Comparison of ENCODE assay signal across 8 mouse cellular contexts in genomic region chr7:45873061-45873947, GRCm38 (mm10). TPM values are rescaled to one million over a fixed set of nuclear protein-coding genes. Genes with fewer than 3 reads are reported as not detected.
A peak's percentile ranks its signal among the peaks of the same experiment; 100 is the strongest.
DNase-seq lines count a peak whose midpoint lies in the region; ATAC-seq and TF ChIP-seq lines count a peak whose summit lies in the region.

No protein-coding gene starts in this region.

- peaks cover 23 to 44% of the 10 kb centered on the region in 2 experiments for H3K4me1 ChIP-seq in CH12.LX (ENCODE audit: control insufficient read depth in 1 of 2, insufficient read depth in 2 of 2)
- H3K4me1 ChIP-seq in bone marrow macrophage, adult 2 months (ENCODE audit: control insufficient read depth, insufficient read depth, low read length), result peaks cover 6% of the 10 kb centered on the region
- H3K4me1 ChIP-seq in embryonic fibroblast, embryonic 13.5 days (ENCODE audit: control insufficient read depth, insufficient read depth, low read length), result 0 out of 2 replicates have a peak, but pooled peaks cover 3% of the 10 kb centered on the region
- peaks cover 20 to 42% of the 10 kb centered on the region in 2 experiments for H3K4me1 ChIP-seq in heart, embryonic 14.5 days (ENCODE audit: control insufficient read depth in 2 of 2, insufficient read depth in 2 of 2, low read length in 2 of 2)
- H3K4me1 ChIP-seq in kidney, postnatal 0 days (replicated peaks; ENCODE audit: insufficient read depth, low read length), result peaks cover 20% of the 10 kb centered on the region; the same call in 1 of the 2 replicates
- peaks cover 35% of the 10 kb centered on the region for H3K4me1 ChIP-seq in lung, embryonic 15.5 days
- peaks cover 14% of the 10 kb centered on the region for H3K4me1 ChIP-seq in thymus, adult 2 months (replicated peaks; ENCODE audit: control insufficient read depth, insufficient read depth, low read length)

- no peak for TF ChIP-seq RAD21 in CH12.LX (IDR thresholded peaks at IDR 0.05; ENCODE audit: low read depth, low read length)

- H3K9ac ChIP-seq in CH12.LX (ENCODE audit: insufficient read depth, low read depth), result peak overlapping the region; percentile 99
- peak overlapping the region; percentile 98 for H3K9ac ChIP-seq in heart, embryonic 14.5 days (ENCODE audit: low read length)
- H3K9ac ChIP-seq in kidney, postnatal 0 days (ENCODE audit: low read depth, low read length), result peak overlapping the region; percentile 90
- peak overlapping the region; percentile 94 for H3K9ac ChIP-seq in lung, embryonic 15.5 days

- H3K9me3 ChIP-seq in CH12.LX (replicated peaks; ENCODE audit: low read length), result no peaks in the 10 kb centered on the region
- H3K9me3 ChIP-seq in heart, embryonic 14.5 days (ENCODE audit: control insufficient read depth, low read length), result no peaks in the 10 kb centered on the region
- H3K9me3 ChIP-seq in kidney, postnatal 0 days (replicated peaks; ENCODE audit: low read length), result no peaks in the 10 kb centered on the region
- H3K9me3 ChIP-seq in lung, embryonic 15.5 days, result no peaks in the 10 kb centered on the region

- peak overlapping the region; percentile 62 for H3K27ac ChIP-seq in CH12.LX (ENCODE audit: insufficient read depth, low read depth)
- H3K27ac ChIP-seq in bone marrow macrophage, adult 2 months (ENCODE audit: insufficient read depth, low read depth, low read length), result peak overlapping the region; percentile 42
- peak overlapping the region; percentile 45 for H3K27ac ChIP-seq in embryonic fibroblast, embryonic 13.5 days (ENCODE audit: insufficient read depth, low read length)
- H3K27ac ChIP-seq in heart, embryonic 14.5 days (replicated peaks in 1 of 2; ENCODE audit: control insufficient read depth in 1 of 2, insufficient read depth in 1 of 2, low read depth in 2 of 2, low read length in 2 of 2), result peak overlapping the region; percentile 93 to 94
- peak overlapping the region; percentile 93 for H3K27ac ChIP-seq in kidney, postnatal 0 days
- peak overlapping the region; percentile 92 for H3K27ac ChIP-seq in lung, embryonic 15.5 days
- H3K27ac ChIP-seq in thymus, adult 2 months (ENCODE audit: control insufficient read depth, insufficient read depth, low read length), result peak overlapping the region; percentile 11; the same call in 1 of the 2 replicates

- H3K36me3 ChIP-seq in CH12.LX (replicated peaks in 1 of 2; ENCODE audit: control insufficient read depth in 1 of 2, insufficient read depth in 1 of 2, low read length in 1 of 2), result peaks cover 22 to 35% of the 10 kb centered on the region in 2 experiments
- H3K36me3 ChIP-seq in heart, embryonic 14.5 days (ENCODE audit: control insufficient read depth, insufficient read depth, low read length), result peaks cover 44% of the 10 kb centered on the region
- peaks cover 21% of the 10 kb centered on the region for H3K36me3 ChIP-seq in kidney, postnatal 0 days (ENCODE audit: insufficient read depth, low read length)
- peaks cover 32% of the 10 kb centered on the region for H3K36me3 ChIP-seq in lung, embryonic 15.5 days
- H3K36me3 ChIP-seq in thymus, adult 2 months (ENCODE audit: control insufficient read depth, insufficient read depth, low read length), result peaks cover 15% of the 10 kb centered on the region

- 3% methylated on average over 26 of the region's 28 CpGs for WGBS in heart, embryonic 14.5 days
- under 1% methylated on average over 28 of the region's 28 CpGs for WGBS in kidney, postnatal 0 days
- WGBS in lung, embryonic 15.5 days, result 2% methylated on average over 28 of the region's 28 CpGs
- WGBS in thymus, adult 2 months, result 3% methylated on average over 28 of the region's 28 CpGs

- in situ Hi-C loops in CH12.LX (cut with MboI; ENCODE audit: low pct_ligation_motif_present, low pct_unique_long_range_greater_than_20kb, low sequenced_read_pairs), result loop anchor here (5.0 kb wide), 1 partner anchor 69 kb away; no protein-coding TSS in a partner anchor

- TF ChIP-seq POLR2A in CH12.LX (IDR thresholded peaks at IDR 0.05; ENCODE audit: low read depth, low read length), result no peak; the same call in 1 of the 2 replicates
- no peak for TF ChIP-seq POLR2A in bone marrow macrophage, adult 2 months (IDR thresholded peaks at IDR 0.05; ENCODE audit: borderline replicate concordance, low read depth, low read length)
- peak; percentile 57 for TF ChIP-seq POLR2A in embryonic fibroblast, embryonic 13.5 days (IDR thresholded peaks at IDR 0.05; ENCODE audit: low read depth, low read length)
- TF ChIP-seq POLR2A in thymus, adult 2 months (IDR thresholded peaks at IDR 0.05; ENCODE audit: control insufficient read depth, extremely low read depth, insufficient read depth, low read length, poor library complexity), result no peak

- dilution Hi-C loops in CH12.LX (cut with MboI; ENCODE audit: extremely low pct_ligation_motif_present, extremely low pct_unique_long_range_greater_than_20kb, low sequenced_read_pairs), result no loop called here

- H3K4me2 ChIP-seq in CH12.LX (ENCODE audit: insufficient read depth, low read depth, poor library complexity, severe bottlenecking), result peak overlapping the region; percentile 31
- H3K4me2 ChIP-seq in heart, embryonic 14.5 days (ENCODE audit: low read length), result peak overlapping the region; percentile 93
- H3K4me2 ChIP-seq in kidney, postnatal 0 days (ENCODE audit: low read length), result peak overlapping the region; percentile 72
- peak overlapping the region; percentile 70 for H3K4me2 ChIP-seq in lung, embryonic 15.5 days

- peak; percentile 23; the same call in 1 of the 2 replicates for ATAC-seq in heart, embryonic 14.5 days (ENCODE audit: insufficient number of reproducible peaks, insufficient read depth, low FRiP score, low read depth)
- peak; percentile 60 for ATAC-seq in kidney, postnatal 0 days (replicated peaks; ENCODE audit: low FRiP score, low read depth)
- peak; percentile 44 for ATAC-seq in lung, embryonic 15.5 days (ENCODE audit: borderline replicate concordance, extremely low read depth, low FRiP score, low TSS enrichment)
- peak; percentile 27 for ATAC-seq in neutrophil, adult 5-6 weeks (ENCODE audit: extremely low read depth, insufficient number of reproducible peaks, low FRiP score, poor library complexity, severe bottlenecking)

- H3K27me3 ChIP-seq in CH12.LX (replicated peaks), result peaks cover 11% of the 10 kb centered on the region
- peaks cover 28% of the 10 kb centered on the region for H3K27me3 ChIP-seq in heart, embryonic 14.5 days (ENCODE audit: control insufficient read depth, insufficient read depth, low read length)
- peaks cover 16% of the 10 kb centered on the region for H3K27me3 ChIP-seq in kidney, postnatal 0 days (ENCODE audit: insufficient read depth, low read length)
- H3K27me3 ChIP-seq in lung, embryonic 15.5 days, result peaks cover 37% of the 10 kb centered on the region
- peaks cover 10% of the 10 kb centered on the region; the same call in 1 of the 2 replicates for H3K27me3 ChIP-seq in thymus, adult 2 months (ENCODE audit: control insufficient read depth, insufficient read depth, low read length)

- H3K79me2 ChIP-seq in CH12.LX (replicated peaks; ENCODE audit: control insufficient read depth, extremely low read depth, insufficient read depth, poor library complexity, severe bottlenecking), result peaks cover 24% of the 10 kb centered on the region

- peak; percentile 31 for DNase-seq in CH12.LX (ENCODE audit: extremely low read depth)
- peak; percentile 76 for DNase-seq in kidney, postnatal 0 days (ENCODE audit: low spot score)
- peak; percentile 66 for DNase-seq in thymus, adult 2 months

- H3K4me3 ChIP-seq in CH12.LX (replicated peaks in 1 of 3; ENCODE audit: low read depth in 2 of 3, low read length in 2 of 3, poor library complexity in 1 of 3), result peak overlapping the region; percentile 72 to 88 (median 86)
- H3K4me3 ChIP-seq in bone marrow macrophage, adult 2 months (ENCODE audit: insufficient read depth, low read length), result peak overlapping the region; percentile 86
- peak overlapping the region; percentile 75 for H3K4me3 ChIP-seq in embryonic fibroblast, embryonic 13.5 days (ENCODE audit: insufficient read depth, low read length)
- peak overlapping the region; percentile 84 to 94 for H3K4me3 ChIP-seq in heart, embryonic 14.5 days (ENCODE audit: control insufficient read depth in 1 of 2, insufficient read depth in 1 of 2, low read depth in 1 of 2, low read length in 2 of 2)
- peak overlapping the region; percentile 75 for H3K4me3 ChIP-seq in kidney, postnatal 0 days (replicated peaks; ENCODE audit: low read depth, low read length)
- peak overlapping the region; percentile 78 for H3K4me3 ChIP-seq in lung, embryonic 15.5 days
- H3K4me3 ChIP-seq in thymus, adult 2 months (ENCODE audit: control insufficient read depth, insufficient read depth, low read length), result peak overlapping the region; percentile 69

- TF ChIP-seq EP300 in CH12.LX (IDR thresholded peaks at IDR 0.05; ENCODE audit: low read length), result no peak

- TF ChIP-seq CTCF in CH12.LX (conservative IDR thresholded peaks at IDR 0.05 in 1 of 2, IDR thresholded peaks at IDR 0.05 in 1 of 2; ENCODE audit: low read depth in 2 of 2, low read length in 2 of 2), result no peak
- TF ChIP-seq CTCF in bone marrow macrophage, adult 2 months (IDR thresholded peaks at IDR 0.05; ENCODE audit: low read depth, low read length), result no peak
- no peak for TF ChIP-seq CTCF in embryonic fibroblast, embryonic 13.5 days (IDR thresholded peaks at IDR 0.05; ENCODE audit: borderline replicate concordance, insufficient read depth, low read length)
- peak; percentile 51 for TF ChIP-seq CTCF in kidney, postnatal 0 days (IDR thresholded peaks at IDR 0.05; ENCODE audit: low read depth)
- TF ChIP-seq CTCF in thymus, adult 2 months (IDR thresholded peaks at IDR 0.05; ENCODE audit: borderline replicate concordance, control insufficient read depth, extremely low read depth, insufficient read depth, low read length, poor library complexity), result peak; percentile 42; the same call in 1 of the 2 replicates

RNA-seq across cellular contexts. Expression of gene Kdelr1, which starts 0.7 kb away (rescaled TPM):
- total RNA-seq in CH12.LX (2012; rRNA removed) (59.7 and 60.8 TPM in 2 replicates), CH12.LX (2014; rRNA removed) (61.5 and 66.9 TPM in 2 replicates)
- 72.8 and 80.5 TPM in 2 replicates for polyA plus RNA-seq in CH12.LX (2012; ENCODE audit: insufficient read length, low read depth)
- 169 and 174 TPM in 2 replicates for polyA plus RNA-seq in bone marrow macrophage, adult 2 months (2012; ENCODE audit: insufficient read depth, insufficient read length, missing spikeins)
- polyA plus RNA-seq in embryonic fibroblast, embryonic 13.5 days (2011; ENCODE audit: insufficient read length, low read depth, missing spikeins), result 283 and 303 TPM in 2 replicates
- 85.7 and 125 TPM in 2 replicates for polyA plus RNA-seq in heart, embryonic 14.5 days (2014; fragmentation: Nextera tagmentation; extraction: Ambion mirVana)
- polyA plus RNA-seq in kidney, postnatal 0 days (2015; fragmentation: Nextera tagmentation; extraction: Ambion mirVana), result 81.3 and 84.5 TPM in 2 replicates
- 64.7 and 67.4 TPM in 2 replicates for polyA plus RNA-seq in lung, embryonic 15.5 days (2015; fragmentation: Nextera tagmentation; extraction: Ambion mirVana)
- total RNA-seq in neutrophil, adult 5-6 weeks (2017), result 44.6 and 57.7 TPM in 2 replicates
- polyA plus RNA-seq in thymus, adult 2 months (2012; rRNA removed), result 199 and 226 TPM in 2 replicates

RNA-seq across cellular contexts. Expression of gene Grin2d, which starts 4.9 kb away (rescaled TPM):
- total RNA-seq in CH12.LX (2012; rRNA removed) (0.04 TPM in 1 of 2 replicates, not detected in the other), CH12.LX (2014; rRNA removed) (not detected in 2 replicates)
- 0.07 TPM in 1 of 2 replicates, not detected in the other for polyA plus RNA-seq in CH12.LX (2012; ENCODE audit: insufficient read length, low read depth)
- polyA plus RNA-seq in bone marrow macrophage, adult 2 months (2012; ENCODE audit: insufficient read depth, insufficient read length, missing spikeins), result 0.24 and 0.34 TPM in 2 replicates
- polyA plus RNA-seq in embryonic fibroblast, embryonic 13.5 days (2011; ENCODE audit: insufficient read length, low read depth, missing spikeins), result 1.8 and 2.1 TPM in 2 replicates
- polyA plus RNA-seq in heart, embryonic 14.5 days (2014; fragmentation: Nextera tagmentation; extraction: Ambion mirVana), result 0.12 and 0.15 TPM in 2 replicates
- polyA plus RNA-seq in kidney, postnatal 0 days (2015; fragmentation: Nextera tagmentation; extraction: Ambion mirVana), result 0.29 and 0.32 TPM in 2 replicates
- polyA plus RNA-seq in lung, embryonic 15.5 days (2015; fragmentation: Nextera tagmentation; extraction: Ambion mirVana), result 0.50 and 0.57 TPM in 2 replicates
- 0.12 TPM in 1 of 2 replicates, not detected in the other for total RNA-seq in neutrophil, adult 5-6 weeks (2017)
- 1.1 and 1.4 TPM in 2 replicates for polyA plus RNA-seq in thymus, adult 2 months (2012; rRNA removed)

RNA-seq across cellular contexts. Expression of gene Syngr4, which starts 23.2 kb away (rescaled TPM):
- total RNA-seq in CH12.LX (2012; rRNA removed), result not detected in 2 replicates
- total RNA-seq in CH12.LX (2014; rRNA removed), result not detected in 2 replicates
- not detected in 2 replicates for polyA plus RNA-seq in CH12.LX (2012; ENCODE audit: insufficient read length, low read depth)
- 1.1 TPM in 1 of 2 replicates, not detected in the other for polyA plus RNA-seq in bone marrow macrophage, adult 2 months (2012; ENCODE audit: insufficient read depth, insufficient read length, missing spikeins)
- polyA plus RNA-seq in embryonic fibroblast, embryonic 13.5 days (2011; ENCODE audit: insufficient read length, low read depth, missing spikeins), result not detected in 2 replicates
- polyA plus RNA-seq in heart, embryonic 14.5 days (2014; fragmentation: Nextera tagmentation; extraction: Ambion mirVana), result 0.86 and 1.5 TPM in 2 replicates
- 0.96 and 1.6 TPM in 2 replicates for polyA plus RNA-seq in kidney, postnatal 0 days (2015; fragmentation: Nextera tagmentation; extraction: Ambion mirVana)
- 1.1 and 1.2 TPM in 2 replicates for polyA plus RNA-seq in lung, embryonic 15.5 days (2015; fragmentation: Nextera tagmentation; extraction: Ambion mirVana)
- not detected in 2 replicates for total RNA-seq in neutrophil, adult 5-6 weeks (2017)
- 2.7 and 2.9 TPM in 2 replicates for polyA plus RNA-seq in thymus, adult 2 months (2012; rRNA removed)

RNA-seq across cellular contexts. Expression of gene Tmem143, which starts 23.4 kb away (rescaled TPM):
- total RNA-seq in CH12.LX (2012; rRNA removed), result 9.4 and 14.6 TPM in 2 replicates
- total RNA-seq in CH12.LX (2014; rRNA removed), result 12.8 and 14.2 TPM in 2 replicates
- 7.2 and 8.8 TPM in 2 replicates for polyA plus RNA-seq in CH12.LX (2012; ENCODE audit: insufficient read length, low read depth)
- polyA plus RNA-seq in bone marrow macrophage, adult 2 months (2012; ENCODE audit: insufficient read depth, insufficient read length, missing spikeins), result 15.1 and 18.9 TPM in 2 replicates
- polyA plus RNA-seq in embryonic fibroblast, embryonic 13.5 days (2011; ENCODE audit: insufficient read length, low read depth, missing spikeins), result 18.0 and 21.2 TPM in 2 replicates
- 5.1 and 8.7 TPM in 2 replicates for polyA plus RNA-seq in heart, embryonic 14.5 days (2014; fragmentation: Nextera tagmentation; extraction: Ambion mirVana)
- polyA plus RNA-seq in kidney, postnatal 0 days (2015; fragmentation: Nextera tagmentation; extraction: Ambion mirVana), result 6.2 and 6.7 TPM in 2 replicates
- 5.5 and 5.6 TPM in 2 replicates for polyA plus RNA-seq in lung, embryonic 15.5 days (2015; fragmentation: Nextera tagmentation; extraction: Ambion mirVana)
- 5.0 and 11.2 TPM in 2 replicates for total RNA-seq in neutrophil, adult 5-6 weeks (2017)
- polyA plus RNA-seq in thymus, adult 2 months (2012; rRNA removed), result 50.6 and 52.5 TPM in 2 replicates

RNA-seq across cellular contexts. Expression of gene Grwd1, which starts 42.6 kb away (rescaled TPM):
- total RNA-seq in CH12.LX (2012; rRNA removed) (83.0 and 128 TPM in 2 replicates), CH12.LX (2014; rRNA removed) (88.1 and 98.5 TPM in 2 replicates)
- 108 and 115 TPM in 2 replicates for polyA plus RNA-seq in CH12.LX (2012; ENCODE audit: insufficient read length, low read depth)
- polyA plus RNA-seq in bone marrow macrophage, adult 2 months (2012; ENCODE audit: insufficient read depth, insufficient read length, missing spikeins), result 4.4 and 4.9 TPM in 2 replicates
- polyA plus RNA-seq in embryonic fibroblast, embryonic 13.5 days (2011; ENCODE audit: insufficient read length, low read depth, missing spikeins), result 13.5 and 17.6 TPM in 2 replicates
- polyA plus RNA-seq in heart, embryonic 14.5 days (2014; fragmentation: Nextera tagmentation; extraction: Ambion mirVana), result 33.5 and 36.2 TPM in 2 replicates
- 50.6 and 53.5 TPM in 2 replicates for polyA plus RNA-seq in kidney, postnatal 0 days (2015; fragmentation: Nextera tagmentation; extraction: Ambion mirVana)
- 67.8 and 73.6 TPM in 2 replicates for polyA plus RNA-seq in lung, embryonic 15.5 days (2015; fragmentation: Nextera tagmentation; extraction: Ambion mirVana)
- total RNA-seq in neutrophil, adult 5-6 weeks (2017), result 7.2 and 11.2 TPM in 2 replicates
- 22.4 and 27.7 TPM in 2 replicates for polyA plus RNA-seq in thymus, adult 2 months (2012; rRNA removed)

Comparison
In these comparisons a context has a peak if more than half of its experiments do, and no peak if none do; other contexts are left out.
1. Peak in every context shown above with its lines: DNase-seq, ATAC-seq, H3K4me3 ChIP-seq and H3K27ac ChIP-seq.
2. H3K27ac ChIP-seq: peak in every context shown above with its lines; median percentile 94 in heart, embryonic 14.5 days; 93 in kidney, postnatal 0 days; 92 in lung, embryonic 15.5 days; 62 in CH12.LX; 45 in embryonic fibroblast, embryonic 13.5 days; 42 in bone marrow macrophage, adult 2 months; 11 in thymus, adult 2 months.
3. H3K4me2 ChIP-seq: peak in every context shown above with its lines; median percentile 93 in heart, embryonic 14.5 days; 72 in kidney, postnatal 0 days; 70 in lung, embryonic 15.5 days; 31 in CH12.LX.
4. CTCF ChIP-seq: peak in kidney, postnatal 0 days (single experiment) and thymus, adult 2 months (single experiment); none in CH12.LX (0 of 2), bone marrow macrophage, adult 2 months (single experiment) and embryonic fibroblast, embryonic 13.5 days (single experiment).